Mouse (Mus musculus) myocyte (in vitro differentiated cells): ENCODE measurements around the gene Clrn3. TPM values are rescaled to one million over a fixed set of nuclear protein-coding genes. Genes with fewer than 3 reads are reported as not detected.

Experiments
- H3K27me3 ChIP-seq: one replicate; pipeline ENCODE4 v1.6.1; 2011; ENCODE audit not compliant: control insufficient read depth, insufficient read depth, insufficient read length
- H3K36me3 ChIP-seq: one replicate; pipeline ENCODE4 v1.6.1; 2011; ENCODE audit not compliant: control insufficient read depth, insufficient read depth
- H3K4me2 ChIP-seq: one replicate; pipeline ENCODE4 v1.6.1; 2011; ENCODE audit warnings: low read depth, control low read depth
- H3K4me3 ChIP-seq: one replicate; pipeline ENCODE4 v1.5.1; 2011; ENCODE audit warnings: mild to moderate bottlenecking, control low read depth, moderate library complexity
- H3K79me2 ChIP-seq: one replicate; pipeline ENCODE4 v1.6.1; 2011; ENCODE audit not compliant: control insufficient read depth, insufficient read depth
- H3ac ChIP-seq: one replicate; pipeline ENCODE4 v1.6.1; 2011; ENCODE audit not compliant: control insufficient read depth, insufficient read length
- CEBPB ChIP-seq: IDR thresholded peaks from 2 replicates; pipeline ENCODE4 v1.6.1; 2011; ENCODE audit warnings: mild to moderate bottlenecking, moderate library complexity; ENCODE audit not compliant: poor library complexity, insufficient read depth, severe bottlenecking
- E2F4 ChIP-seq: IDR thresholded peaks from one replicate; pipeline ENCODE4 v1.6.1; 2011; ENCODE audit warnings: mild to moderate bottlenecking, control low read depth, moderate library complexity; ENCODE audit not compliant: insufficient read depth
- MAX ChIP-seq: IDR thresholded peaks from one replicate; pipeline ENCODE4 v1.6.1; 2011; ENCODE audit warnings: low read depth, mild to moderate bottlenecking, control low read depth
- MYOD1 ChIP-seq, 3 experiments: IDR thresholded peaks; one replicate each; pipeline ENCODE4 v1.6.1; 2011; ENCODE audit warnings: control low read depth in 2 of 3, low read depth in 2 of 3, mild to moderate bottlenecking in 2 of 3, moderate library complexity in 1 of 3; ENCODE audit not compliant: insufficient read length in 2 of 3, control insufficient read depth in 1 of 3
- MYOG ChIP-seq, 3 experiments: IDR thresholded peaks; one replicate each; pipeline ENCODE4 v1.6.1; 2011; ENCODE audit warnings: control low read depth in 2 of 3, low read depth in 2 of 3, mild to moderate bottlenecking in 2 of 3; ENCODE audit not compliant: insufficient read length in 2 of 3, control insufficient read depth in 1 of 3, insufficient read depth in 1 of 3
- POLR2A ChIP-seq: IDR thresholded peaks from one replicate; pipeline ENCODE4 v1.6.1; 2011; ENCODE audit warnings: low read depth, mild to moderate bottlenecking, control low read depth, moderate library complexity; ENCODE audit not compliant: insufficient read length
- POLR2AphosphoS2 ChIP-seq: IDR thresholded peaks from one replicate; pipeline ENCODE4 v1.6.1; 2011; ENCODE audit warnings: low read depth, control low read depth; ENCODE audit not compliant: insufficient read length
- REST ChIP-seq: IDR thresholded peaks from one replicate; pipeline ENCODE4 v1.6.1; 2011; ENCODE audit warnings: mild to moderate bottlenecking, control low read depth, moderate library complexity; ENCODE audit not compliant: insufficient read depth, insufficient read length
- TCF12 ChIP-seq: IDR thresholded peaks from one replicate; pipeline ENCODE4 v1.6.1; 2011; ENCODE audit warnings: mild to moderate bottlenecking, control low read depth; ENCODE audit not compliant: poor library complexity, insufficient read depth, severe bottlenecking
- TCF3 ChIP-seq: IDR thresholded peaks from one replicate; pipeline ENCODE4 v1.6.1; 2011; ENCODE audit warnings: low read depth, control low read depth; ENCODE audit not compliant: insufficient read length
- polyA plus RNA-seq: library from polyadenylated mRNA; unstranded; fragments of >200 nt; fragmentation: generic; extraction: Trizol; gene quantifications from one replicate; pipeline ENCODE4 v1.2.1, GENCODE M21; 2012; ENCODE audit warnings: missing spikeins

The Clrn3 gene
- polyA plus RNA-seq, 1 experiment, result not detected

- Histone ChIP-seq H3K36me3 (no peaks in the 10 kb centered on the region), H3K4me2 (peak overlapping the region; percentile 77), H3K4me3 (no peak overlapping the region), H3ac (peak overlapping the region; percentile 52), H3K79me2 (no peaks in the 10 kb centered on the region), H3K27me3 (no peaks in the 10 kb centered on the region)
- TF ChIP-seq TCF3 (no peak), E2F4 (no peak), POLR2A (no peak), POLR2AphosphoS2 (no peak), TCF12 (no peak), MYOG (IDR thresholded peaks at IDR 0.05; ENCODE audit: control insufficient read depth in 1 of 3, insufficient read depth in 1 of 3, insufficient read length in 2 of 3, low read depth in 2 of 3) (no peak), MAX (no peak), CEBPB (no peak)
Measured at GRCm38 (mm10) chr7:135537948-135538741, 9.7 kb upstream of the Clrn3 start.

- H3K36me3 ChIP-seq, result no peaks in the 10 kb centered on the region
- H3K27me3 ChIP-seq, result no peaks in the 10 kb centered on the region
- TF ChIP-seq CEBPB, result peak; percentile 44; the same call in 1 of the 2 replicates
- TF ChIP-seq REST, result no peak
- H3ac ChIP-seq, result peak within 1 kb of the TSS; percentile 52
- no peaks in the 10 kb centered on the region for H3K79me2 ChIP-seq
- peak within 1 kb of the TSS; percentile 77 for H3K4me2 ChIP-seq
- H3K4me3 ChIP-seq, result no peak within 1 kb of the TSS
Measured at GRCm38 (mm10) chr7:135537341-135537901, 9.0 kb upstream of the Clrn3 start, which contains the start of gene Ptpre. TSS of gene Ptpre (plus strand) at chr7:135537481.

GRCm38 (mm10) chr7:135535908-135536307 is 7.5 kb upstream of the Clrn3 start:
- H3ac ChIP-seq, result no peak overlapping the region
- TF ChIP-seq TCF12 (no peak), POLR2AphosphoS2 (no peak), E2F4 (no peak), MYOD1 (IDR thresholded peaks at IDR 0.05; ENCODE audit: control insufficient read depth in 1 of 3, insufficient read length in 2 of 3, low read depth in 2 of 3) (no peak)
- H3K4me2 ChIP-seq, result no peak overlapping the region
- H3K79me2 ChIP-seq, result no peaks in the 10 kb centered on the region
- no peak overlapping the region for H3K4me3 ChIP-seq
- no peaks in the 10 kb centered on the region for H3K36me3 ChIP-seq
- no peaks in the 10 kb centered on the region for H3K27me3 ChIP-seq

GRCm38 (mm10) chr7:135534548-135535189 is 6.2 kb upstream of the Clrn3 start:
- H3ac ChIP-seq, result no peak overlapping the region
- no peaks in the 10 kb centered on the region for H3K27me3 ChIP-seq
- H3K79me2 ChIP-seq, result no peaks in the 10 kb centered on the region
- TF ChIP-seq POLR2A, result no peak
- H3K4me2 ChIP-seq, result no peak overlapping the region
- H3K4me3 ChIP-seq, result no peak overlapping the region
- no peaks in the 10 kb centered on the region for H3K36me3 ChIP-seq

GRCm38 (mm10) chr7:135529068-135529467 is 614 bp upstream of the Clrn3 start:
- Histone ChIP-seq H3K79me2 (no peaks in the 10 kb centered on the region), H3K4me2 (no peak overlapping the region), H3ac (no peak overlapping the region), H3K27me3 (no peaks in the 10 kb centered on the region), H3K36me3 (no peaks in the 10 kb centered on the region), H3K4me3 (no peak overlapping the region)
- TF ChIP-seq CEBPB (no peak), REST (no peak), MAX (no peak), E2F4 (no peak), TCF12 (no peak), POLR2A (no peak), MYOD1 (IDR thresholded peaks at IDR 0.05; ENCODE audit: control insufficient read depth in 1 of 3, insufficient read length in 2 of 3, low read depth in 2 of 3) (no peak), MYOG (IDR thresholded peaks at IDR 0.05; ENCODE audit: control insufficient read depth in 1 of 3, insufficient read depth in 1 of 3, insufficient read length in 2 of 3, low read depth in 2 of 3) (no peak), TCF3 (no peak), POLR2AphosphoS2 (no peak)
